Mouse (Mus musculus): ENCODE measurements around the gene Abhd14a.

- no peak for TF ChIP-seq EP300 (IDR thresholded peaks at IDR 0.05; ENCODE audit: insufficient read depth, low read depth, low read length)
- TF ChIP-seq POLR2A (IDR thresholded peaks at IDR 0.05; ENCODE audit: insufficient read depth, low read depth, low read length) = no peak
- TF ChIP-seq CTCF (IDR thresholded peaks at IDR 0.05) = no peak
Measured at GRCm38 (mm10) chr9:106475663-106476001, 28.2 kb upstream of the Abhd14a start, which contains the start of gene Rrp9.
